Mouse (Mus musculus) megakaryocyte progenitor cell, adult 5-6 weeks (primary cell): Measurements from ENCODE around the gene Snx30. TPM values are rescaled to one million over a fixed set of nuclear protein-coding genes. Genes with fewer than 3 reads are reported as not detected.
A peak's percentile ranks its signal among the peaks of the same experiment; 100 is the strongest.

Experiments used
- ATAC-seq: replicated peaks from 2 replicates; pipeline ENCODE4 v1.8.0; 2016; ENCODE audit warnings: mild to moderate bottlenecking, moderate TSS enrichment, inconsistent platforms; ENCODE audit not compliant: poor library complexity
- total RNA-seq, 2 experiments: library from RNA; stranded (forward) in 1 of 2; stranded (reverse) in 1 of 2; fragments of 157-497, 149-512 nt in 1 of 2; fragments of 200-1000 nt in 1 of 2; gene quantifications; 2 replicates each; pipeline versions ENCODE4 v1.2.3 to v1.2.4; 2015 to 2017

Snx30 gene
- total RNA-seq, 2 experiments from 2014 or later: 13.0 to 17.9 TPM

- 0 out of 2 replicates have a peak, but pooled peaks have one; percentile 15 for ATAC-seq
Observed at GRCm38 (mm10) chr4:59869488-59870057, 63.9 kb downstream of the Snx30 start.

DNA sequence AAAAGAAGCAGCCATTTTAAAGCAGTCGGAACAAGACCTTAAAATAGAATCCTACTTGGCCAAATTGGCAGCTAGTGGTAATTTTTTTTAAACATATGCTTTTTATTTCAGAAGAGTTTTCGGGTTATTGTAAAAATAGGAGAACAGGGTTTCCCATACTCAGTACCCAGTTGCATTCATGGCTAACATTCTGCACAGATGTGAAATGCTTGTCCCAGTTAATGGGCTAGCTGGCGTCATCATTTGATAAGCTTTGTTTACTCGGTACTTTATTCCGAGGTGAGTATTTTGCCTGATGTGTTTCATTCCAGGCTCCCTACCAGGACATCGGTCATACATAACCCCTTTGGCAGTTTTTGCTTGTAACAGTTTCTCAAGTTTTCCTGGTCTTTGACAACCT is 64.8 kb downstream of the Snx30 start:
- ATAC-seq: no peak

DNA sequence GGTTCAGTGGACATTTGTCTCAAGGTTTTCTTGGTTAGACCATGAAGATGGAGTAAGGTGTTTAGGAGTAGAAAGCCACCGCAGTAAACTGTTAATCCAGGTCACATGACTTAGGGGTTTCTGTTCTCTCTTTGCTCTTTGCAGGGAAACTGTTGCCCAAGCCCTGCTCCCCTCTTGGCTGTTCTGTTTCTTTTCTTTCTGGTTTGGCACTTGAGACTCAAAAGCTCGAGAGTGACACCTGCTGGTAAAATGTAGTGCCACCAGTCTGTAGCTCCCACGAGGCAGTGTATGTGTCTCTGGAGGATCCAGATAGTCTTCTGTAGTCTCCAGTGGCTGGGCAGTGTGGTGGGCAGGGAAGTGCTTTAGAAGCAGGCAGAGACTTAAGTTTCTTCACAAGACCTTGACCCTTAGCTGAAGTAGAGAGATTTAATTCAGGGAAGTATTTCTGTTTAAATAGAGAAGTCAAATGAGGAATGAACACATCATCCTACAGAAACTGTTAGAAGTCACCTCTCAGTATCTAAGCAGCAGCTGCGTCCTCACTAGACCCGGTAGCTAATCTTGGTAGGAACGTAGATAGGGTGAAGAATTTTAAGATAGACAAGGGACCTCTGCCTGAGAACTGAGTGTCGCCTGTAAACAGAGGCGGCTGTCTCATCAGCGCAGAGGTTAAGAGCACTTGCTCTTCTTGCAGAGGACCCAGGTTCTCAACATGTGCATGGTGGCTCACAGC is 65.4 kb downstream of the Snx30 start:
- ATAC-seq: peak; percentile 88

GRCm38 (mm10) chr4:59873240-59873639 is 67.6 kb downstream of the Snx30 start:
- no peak for ATAC-seq

DNA sequence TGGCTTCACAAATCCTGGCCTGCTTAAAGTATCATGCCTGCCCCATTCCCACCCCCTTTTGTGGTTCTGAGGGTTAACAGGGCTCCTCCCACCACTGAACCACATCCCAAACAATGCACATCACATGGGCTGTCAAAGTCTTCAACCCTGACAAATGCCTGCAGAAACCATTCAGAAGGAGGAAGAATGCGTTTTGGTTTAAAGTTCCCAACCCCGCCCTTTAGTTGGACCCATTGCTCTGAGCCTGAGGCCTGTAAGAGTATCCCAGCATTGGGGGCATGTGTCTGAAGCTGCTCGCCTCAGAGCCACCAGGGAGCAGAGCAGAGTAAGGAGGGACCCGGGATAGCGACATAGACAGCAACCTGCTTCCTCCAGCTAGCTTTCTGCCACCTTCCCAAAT is 68.2 kb downstream of the Snx30 start:
- peak; percentile 48 for ATAC-seq

DNA sequence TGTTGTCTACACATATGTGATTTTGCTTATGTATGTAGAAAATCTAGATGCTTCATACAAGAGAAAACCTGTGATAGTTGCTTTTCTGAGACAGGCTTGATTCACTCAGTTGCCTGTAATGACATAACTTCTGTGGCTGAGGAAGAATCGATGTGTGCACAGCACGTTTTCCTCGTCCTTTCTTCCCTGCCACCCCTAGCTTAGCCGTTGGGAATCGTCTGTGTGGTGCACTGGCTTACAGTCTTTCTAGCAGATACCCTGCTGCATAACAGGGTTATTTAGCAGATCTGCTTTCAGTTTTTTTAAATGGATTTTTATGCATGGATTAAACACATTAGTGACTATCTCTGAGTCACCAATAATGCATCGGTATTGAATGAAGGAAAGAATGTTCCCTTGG is 70.9 kb downstream of the Snx30 start:
- ATAC-seq: no peak

- ATAC-seq: no peak
Observed at GRCm38 (mm10) chr4:59877025-59877424, 71.4 kb downstream of the Snx30 start.

DNA sequence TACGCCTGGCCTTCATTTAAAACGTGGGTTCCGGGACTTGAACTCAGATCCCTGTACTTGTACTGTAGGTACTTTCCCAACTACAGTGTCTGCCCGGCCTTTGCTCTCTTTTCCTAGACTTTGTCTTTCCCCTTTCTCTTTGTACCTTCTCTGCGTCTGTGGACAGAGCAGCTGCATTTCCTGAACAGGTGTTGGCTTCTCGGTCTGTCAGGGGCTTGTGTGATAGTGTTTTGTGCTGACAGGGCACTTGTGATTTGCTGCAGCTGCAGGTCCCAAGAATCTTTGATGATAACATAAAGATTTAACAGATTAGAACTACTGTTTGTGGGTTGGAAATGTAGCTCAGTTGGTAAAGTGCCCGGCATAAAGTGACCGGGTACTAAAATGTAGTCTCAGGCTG is 73.0 kb downstream of the Snx30 start:
- ATAC-seq: no peak

GRCm38 (mm10) chr4:59879444-59879843 is 73.8 kb downstream of the Snx30 start:
- ATAC-seq: peak; percentile 43

DNA sequence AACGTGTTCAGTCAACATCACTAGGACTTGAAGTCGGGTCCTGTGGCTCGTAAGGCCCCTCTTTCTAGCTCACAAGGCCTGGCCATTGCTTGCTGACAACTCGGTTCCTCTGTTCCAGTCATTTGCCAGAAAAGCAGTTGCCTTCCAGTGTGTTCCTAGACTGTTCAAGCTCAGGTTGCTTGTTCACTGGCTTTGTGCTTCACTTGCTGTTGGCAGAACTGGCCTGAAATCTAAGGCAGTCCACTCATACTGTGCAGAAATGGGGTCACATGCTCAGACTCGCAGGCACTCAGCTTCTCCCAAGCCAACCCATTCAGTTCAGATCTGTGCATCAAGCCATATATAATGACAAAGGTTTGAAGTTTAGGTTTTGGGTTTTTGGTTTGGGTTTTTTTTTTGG is 75.1 kb downstream of the Snx30 start:
- ATAC-seq: no peak

DNA sequence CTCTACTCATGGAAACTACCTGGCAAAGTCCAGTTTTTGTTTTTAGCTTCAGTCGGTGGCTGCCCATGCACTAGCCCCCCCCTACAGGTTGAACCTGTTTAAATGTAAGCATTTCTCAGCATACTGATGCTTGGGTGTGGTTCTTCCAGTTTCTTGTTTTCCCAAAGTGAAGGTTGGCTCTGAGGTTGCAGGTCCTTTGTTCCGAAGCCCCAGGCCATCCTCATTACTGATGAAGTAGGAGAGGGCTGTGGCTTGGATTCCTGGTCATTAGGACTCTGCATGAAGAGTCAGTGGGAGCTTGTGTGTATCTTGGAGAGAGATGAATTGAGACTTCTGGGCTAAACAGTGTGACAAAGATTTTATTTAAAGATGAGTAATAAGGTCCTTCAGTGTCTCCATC is 75.6 kb downstream of the Snx30 start:
- no peak for ATAC-seq

- ATAC-seq: peak; percentile 70
Observed at GRCm38 (mm10) chr4:59884136-59884696, 78.6 kb downstream of the Snx30 start.

DNA sequence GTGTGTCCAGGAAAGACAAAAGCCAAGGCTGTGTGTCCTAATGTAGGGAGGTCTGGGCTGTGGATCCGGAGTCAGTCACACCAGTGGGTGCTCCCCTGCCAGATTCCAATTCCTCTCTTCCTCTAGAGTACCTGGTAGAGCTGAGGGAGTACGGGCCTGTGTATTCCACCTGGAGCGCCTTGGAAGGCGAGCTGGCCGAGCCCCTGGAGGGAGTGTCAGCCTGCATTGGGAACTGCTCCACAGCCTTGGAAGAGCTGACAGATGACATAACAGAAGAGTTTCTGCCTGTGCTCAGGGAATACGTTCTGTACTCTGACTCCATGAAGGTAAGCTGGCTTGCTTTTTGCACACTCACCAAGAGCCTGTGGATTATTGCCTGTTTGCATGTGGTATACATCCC is 80.6 kb downstream of the Snx30 start:
- ATAC-seq: no peak

DNA sequence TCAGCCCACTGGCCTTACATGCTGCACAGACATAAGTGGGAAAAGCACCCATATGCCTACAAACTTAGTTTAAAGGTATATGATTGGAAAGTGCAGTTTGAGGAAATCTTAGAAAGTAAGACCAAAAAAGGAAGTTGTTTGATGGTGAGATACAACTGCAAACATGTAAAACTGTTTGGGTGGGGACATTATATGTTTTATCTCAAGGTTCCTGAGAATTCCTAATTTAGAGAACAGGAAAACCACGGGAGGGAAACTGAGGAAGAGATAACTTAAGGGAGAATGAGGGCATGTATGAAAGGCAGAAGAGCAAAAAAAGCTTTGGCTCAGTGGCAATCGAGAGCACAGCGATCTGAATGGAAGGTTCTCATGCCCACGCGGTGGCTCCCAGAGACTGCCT is 81.4 kb downstream of the Snx30 start:
- no peak for ATAC-seq

- peak; percentile 75 for ATAC-seq
Observed at GRCm38 (mm10) chr4:59888014-59888413, 82.4 kb downstream of the Snx30 start.

DNA sequence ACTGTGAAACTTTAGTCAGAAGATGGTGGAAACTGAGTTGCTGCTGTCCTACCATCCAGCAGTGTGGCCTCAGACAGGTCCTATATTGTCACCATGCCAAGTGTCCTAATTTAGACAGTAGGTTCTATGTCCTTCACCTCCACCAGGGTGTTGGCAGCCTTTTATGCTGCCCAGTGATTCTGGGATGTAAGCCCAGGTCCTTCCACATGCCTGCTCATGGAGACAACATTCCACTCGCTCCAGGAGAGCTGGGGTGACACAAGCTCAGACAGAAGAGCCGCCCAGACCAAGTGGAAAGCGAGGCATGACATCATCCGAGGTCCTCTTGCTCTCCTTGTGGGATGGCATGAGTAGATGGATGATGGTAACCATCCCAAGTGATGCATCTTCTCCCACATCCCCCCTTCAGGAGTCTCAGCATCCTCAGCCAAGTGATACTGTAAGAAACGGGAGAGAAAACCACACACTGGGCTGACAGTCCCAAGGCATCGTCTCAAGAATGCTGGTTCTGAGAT is 84.5 kb downstream of the Snx30 start:
- ATAC-seq: no peak

DNA sequence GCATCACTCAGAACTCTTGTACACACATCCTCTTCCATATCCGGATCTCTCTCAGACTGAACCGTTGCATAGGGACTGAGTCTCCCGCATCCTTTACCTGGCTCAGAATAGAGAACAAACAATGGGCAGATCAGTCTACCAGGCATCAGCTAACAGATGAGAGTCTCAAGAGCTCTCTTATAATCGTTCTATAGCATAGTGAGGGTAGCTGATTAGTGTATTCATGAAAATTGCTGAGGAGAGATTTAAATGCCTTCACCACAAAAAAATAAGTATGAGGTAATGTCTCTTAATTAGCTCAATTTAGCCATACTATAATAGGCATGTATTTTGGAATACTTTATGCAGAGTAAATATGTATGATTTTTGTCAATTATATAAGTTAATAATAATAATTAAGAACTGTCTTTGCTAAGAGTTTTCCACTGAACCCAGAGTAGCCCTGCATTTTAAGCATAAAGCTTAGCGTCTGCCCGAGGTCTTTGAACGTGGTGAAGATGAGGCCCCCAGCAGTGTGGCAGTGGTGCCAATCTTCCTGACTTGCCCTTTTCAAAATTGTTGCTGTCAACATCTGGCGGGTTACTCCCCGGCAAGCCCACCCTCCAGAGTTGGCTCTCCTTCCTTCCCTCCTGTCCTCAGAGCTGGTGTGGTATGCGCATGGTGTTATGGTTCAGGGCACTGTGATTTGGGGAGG is 86.2 kb downstream of the Snx30 start:
- ATAC-seq: no peak

GRCm38 (mm10) chr4:59892731-59893130 is 87.1 kb downstream of the Snx30 start:
- no peak for ATAC-seq

- ATAC-seq: no peak
Observed at GRCm38 (mm10) chr4:59894415-59894814, 88.8 kb downstream of the Snx30 start.

DNA sequence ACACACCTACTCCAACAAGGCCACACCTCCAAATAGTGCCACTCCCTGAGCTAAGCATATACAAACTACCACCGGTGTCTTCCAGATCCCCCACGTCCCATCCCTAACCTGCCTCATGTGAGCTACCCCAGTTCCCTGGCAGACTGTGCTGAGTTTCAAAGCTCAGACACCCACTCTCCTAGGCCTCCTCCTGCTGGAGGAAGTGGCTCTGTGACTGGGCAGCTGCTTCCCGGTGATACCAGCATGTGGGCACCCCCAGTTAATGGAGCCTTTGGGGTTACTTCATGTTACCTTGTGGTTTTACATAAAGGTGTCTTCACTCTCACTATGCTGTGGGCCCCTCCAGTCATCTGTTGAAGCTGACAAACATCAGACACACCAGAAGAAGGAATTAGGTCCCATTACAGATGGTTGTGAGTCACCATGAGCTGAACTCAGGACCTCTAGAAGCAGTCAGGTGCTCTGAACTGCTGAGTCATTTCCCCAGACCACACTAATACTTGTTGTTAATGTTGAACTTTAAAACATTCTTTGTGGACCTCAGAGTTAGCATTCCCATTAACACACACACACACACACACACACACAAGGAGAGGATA is 89.4 kb downstream of the Snx30 start:
- peak; percentile 71 for ATAC-seq

DNA sequence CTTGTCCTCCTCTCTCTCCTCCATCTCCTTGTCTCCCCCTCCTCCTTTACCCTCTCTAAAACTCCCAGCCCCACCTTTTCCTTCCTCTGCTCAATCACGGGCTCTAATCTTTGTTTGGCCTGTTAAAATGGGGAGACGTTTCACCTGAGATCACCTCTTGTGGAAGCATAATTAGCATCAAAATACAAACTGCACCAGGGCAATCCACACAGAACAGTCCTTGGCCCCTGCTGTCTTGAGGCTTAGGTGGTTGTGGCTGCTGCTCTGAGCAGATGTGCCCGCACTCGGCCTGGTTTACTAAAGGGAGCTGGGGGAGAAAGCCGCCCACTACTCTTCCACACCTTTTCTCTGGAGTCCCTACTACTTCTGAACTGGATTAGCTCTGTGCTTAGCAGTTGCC is 90.4 kb downstream of the Snx30 start:
- no peak for ATAC-seq
